Mouse (Mus musculus) liver, embryonic 11.5 days (tissue): ENCODE data around the gene C1qtnf7. TPM values are rescaled to one million over a fixed set of nuclear protein-coding genes. Genes with fewer than 3 reads are reported as not detected.
A peak's percentile ranks its signal among the peaks of the same experiment; 100 is the strongest.

Experiments
- ATAC-seq: fragments of 200-750 bp; cut with Nextera tagmentation; replicated peaks from 2 replicates; pipeline ENCODE4 v1.8.0; 2017; ENCODE audit warnings: moderate number of reproducible peaks, mild to moderate bottlenecking, moderate TSS enrichment, moderate library complexity; ENCODE audit not compliant: low FRiP score
- DNase-seq: peaks from one replicate; pipeline ENCODE4 v3.0.0-alpha.2; 2017; ENCODE audit warnings: low spot score
- H3K27ac ChIP-seq: fragments of 300-500 bp; sonication (generic); 2 replicates; pipeline ENCODE4 v1.5.1; 2014; ENCODE audit warnings: mild to moderate bottlenecking, low read depth, low read length, control low read depth
- H3K27me3 ChIP-seq: fragments of 300-500 bp; sonication (generic); replicated peaks from 2 replicates; pipeline ENCODE4 v1.6.1; 2014; ENCODE audit warnings: low read length, mixed read lengths; ENCODE audit not compliant: control insufficient read depth, insufficient read depth
- H3K36me3 ChIP-seq: fragments of 300-500 bp; sonication (generic); 2 replicates; pipeline ENCODE4 v1.6.1; 2014; ENCODE audit warnings: mild to moderate bottlenecking, low read length, moderate library complexity, mixed read lengths; ENCODE audit not compliant: control insufficient read depth, insufficient read depth
- H3K4me1 ChIP-seq: fragments of 300-500 bp; sonication (generic); replicated peaks from 2 replicates; pipeline ENCODE4 v1.6.1; 2014; ENCODE audit warnings: low read length, mixed read lengths; ENCODE audit not compliant: control insufficient read depth, insufficient read depth
- H3K4me2 ChIP-seq: fragments of 300-500 bp; sonication (generic); 2 replicates; pipeline ENCODE4 v1.6.1; 2014; ENCODE audit warnings: mild to moderate bottlenecking, control low read depth, moderate library complexity
- H3K4me3 ChIP-seq: fragments of 300-500 bp; sonication (generic); 2 replicates; pipeline ENCODE4 v1.5.1; 2014; ENCODE audit warnings: low read depth, low read length, control low read depth
- H3K9ac ChIP-seq: fragments of 300-500 bp; sonication (generic); 2 replicates; pipeline ENCODE4 v1.6.1; 2014; ENCODE audit warnings: low read depth, low read length, control low read depth
- H3K9me3 ChIP-seq: fragments of 300-500 bp; sonication (generic); 2 replicates; pipeline ENCODE4 v1.6.1; 2016; ENCODE audit warnings: low read length, inconsistent platforms, mixed read lengths; ENCODE audit not compliant: control insufficient read depth
- WGBS: fragments of 180-500 bp; shearing (Covaris S2); extraction: QIAGEN DNeasy Blood & Tissue Kit; methylation state at CpG from one replicate; pipeline ENCODE4 v1.1.7; 2014; 5-methylcytosine and 5-hydroxymethylcytosine counted together
- polyA plus RNA-seq: library from polyadenylated mRNA; unstranded; fragments of >200 nt; fragmentation: Nextera tagmentation; extraction: Ambion mirVana; gene quantifications from 2 replicates; pipeline ENCODE4 v1.2.1, GENCODE M21; 2014

C1qtnf7 gene
- polyA plus RNA-seq, 1 experiment from 2014 or later = 2.3 TPM

DNA sequence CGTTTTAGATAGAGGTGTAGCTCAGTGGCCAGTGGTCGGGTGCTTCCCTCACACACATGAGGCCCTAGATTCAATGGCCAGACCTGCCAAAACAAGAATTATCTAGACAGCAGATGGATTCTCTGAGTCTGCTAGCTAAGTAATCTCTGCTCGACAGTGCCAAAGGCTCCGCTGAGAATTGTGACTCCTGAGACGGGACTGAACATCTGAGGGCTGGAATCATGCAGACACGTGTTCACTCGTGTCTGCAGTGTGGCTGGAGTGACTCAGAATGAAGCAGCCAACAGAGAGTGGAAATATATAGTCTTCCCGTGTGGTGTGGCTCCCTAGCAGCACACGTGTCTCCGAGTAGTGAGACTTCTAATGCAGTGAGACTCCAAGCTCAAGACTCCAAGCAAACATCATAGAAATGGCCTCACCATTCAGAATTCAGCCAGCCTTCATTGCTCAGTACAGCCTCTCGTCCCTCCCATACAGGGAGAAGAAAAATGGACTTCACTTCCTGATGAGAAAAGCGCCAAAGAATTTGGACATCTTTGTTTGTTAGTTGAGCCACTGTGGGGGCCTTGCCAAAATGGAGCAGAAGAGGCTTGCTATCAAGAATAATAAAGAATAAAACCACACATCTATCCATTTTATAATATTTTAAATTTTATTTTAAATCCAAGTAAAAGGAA lies 131.9 kb downstream of the C1qtnf7 start:
- ATAC-seq = no peak
- Histone ChIP-seq H3K27ac (no peak overlapping the region), H3K4me3 (no peak overlapping the region), H3K9ac (no peak overlapping the region), H3K4me2 (no peak overlapping the region), H3K36me3 (no peaks in the 10 kb centered on the region), H3K27me3 (no peaks in the 10 kb centered on the region), H3K4me1 (no peaks in the 10 kb centered on the region), H3K9me3 (no peaks in the 10 kb centered on the region)
- no peak for DNase-seq
- 76% methylated on average over 12 of the region's 12 CpGs for WGBS

DNA sequence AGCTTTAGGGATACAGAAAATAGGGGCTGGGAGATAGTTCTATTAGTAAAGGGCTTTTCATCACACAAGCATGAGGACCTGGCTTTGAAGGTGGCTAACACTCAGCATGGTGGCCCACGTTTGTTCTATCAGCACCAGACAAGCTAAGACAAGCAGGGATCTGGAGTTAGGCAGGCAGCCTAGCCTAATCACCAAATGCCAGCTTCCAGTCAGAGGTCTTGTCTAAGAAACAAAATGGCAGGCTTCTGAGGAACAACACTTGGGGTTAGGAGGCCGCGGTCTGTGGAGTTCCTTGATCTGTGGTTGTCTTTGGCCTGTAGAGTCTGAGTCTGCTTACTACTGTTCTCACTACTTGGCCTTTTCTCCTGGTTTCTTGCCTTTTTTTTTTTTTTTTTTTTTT lies 146.2 kb downstream of the C1qtnf7 start:
- no peaks in the 10 kb centered on the region for H3K4me1 ChIP-seq
- no peaks in the 10 kb centered on the region for H3K9me3 ChIP-seq
- no peak overlapping the region for H3K27ac ChIP-seq
- no peak overlapping the region for H3K4me3 ChIP-seq
- H3K27me3 ChIP-seq = no peaks in the 10 kb centered on the region
- no peak overlapping the region for H3K9ac ChIP-seq
- DNase-seq = no peak
- no peak overlapping the region for H3K4me2 ChIP-seq
- WGBS = 80% methylated on average over 3 of the region's 3 CpGs
- no peak for ATAC-seq
- H3K36me3 ChIP-seq = no peaks in the 10 kb centered on the region

DNA sequence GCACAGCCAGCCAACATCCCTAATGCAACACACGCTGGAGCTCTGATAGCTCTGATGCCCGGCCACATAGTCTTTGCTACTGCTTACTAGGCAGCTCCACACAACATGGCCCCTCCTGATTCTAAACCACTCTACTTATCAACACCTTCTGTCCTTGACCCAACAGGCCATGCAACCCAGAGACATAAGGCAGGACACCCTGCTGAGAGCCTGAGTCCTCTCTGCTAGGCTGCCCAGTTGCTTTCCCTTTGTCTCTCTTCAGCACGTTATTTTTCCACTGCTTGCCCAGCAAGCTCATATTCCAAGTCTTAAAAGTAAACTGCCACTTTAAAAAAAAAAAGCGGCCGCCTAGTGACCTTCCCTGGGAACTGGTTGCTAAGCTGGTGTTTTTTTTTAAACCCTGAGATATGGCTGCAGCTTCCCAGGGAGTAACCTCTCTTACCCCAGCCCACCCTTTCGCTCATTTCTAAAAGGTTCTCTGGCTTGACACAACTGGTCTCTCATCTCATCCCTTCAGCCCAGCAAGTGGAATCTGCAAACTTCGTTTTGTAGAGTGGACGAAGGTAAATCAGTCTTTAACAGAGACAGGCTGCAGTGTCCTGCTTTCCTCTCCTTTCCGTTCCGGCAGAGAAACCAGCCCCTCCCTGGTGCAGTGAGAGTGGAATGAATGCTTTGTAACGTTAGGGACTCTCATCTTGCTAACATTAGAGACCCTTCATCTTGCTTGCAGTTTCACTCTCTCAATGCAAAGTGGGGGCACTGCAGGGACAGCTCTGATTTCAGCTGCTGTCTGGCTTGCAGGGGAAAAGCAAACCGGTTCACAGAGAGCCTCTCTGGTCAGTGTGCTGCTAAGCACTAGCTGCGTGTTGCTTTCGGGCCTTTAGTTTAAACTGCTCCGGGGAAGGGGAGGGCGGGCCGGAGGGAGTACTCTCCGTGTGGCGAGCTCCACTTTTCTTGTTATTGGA lies 146.9 kb downstream of the C1qtnf7 start, which contains the start of gene Cc2d2a:
Cc2d2a (plus strand) TSS at position 350 of the 965 bp plus-strand sequence.
- peak; percentile 55 for ATAC-seq
- DNase-seq = peak; percentile 48

DNA sequence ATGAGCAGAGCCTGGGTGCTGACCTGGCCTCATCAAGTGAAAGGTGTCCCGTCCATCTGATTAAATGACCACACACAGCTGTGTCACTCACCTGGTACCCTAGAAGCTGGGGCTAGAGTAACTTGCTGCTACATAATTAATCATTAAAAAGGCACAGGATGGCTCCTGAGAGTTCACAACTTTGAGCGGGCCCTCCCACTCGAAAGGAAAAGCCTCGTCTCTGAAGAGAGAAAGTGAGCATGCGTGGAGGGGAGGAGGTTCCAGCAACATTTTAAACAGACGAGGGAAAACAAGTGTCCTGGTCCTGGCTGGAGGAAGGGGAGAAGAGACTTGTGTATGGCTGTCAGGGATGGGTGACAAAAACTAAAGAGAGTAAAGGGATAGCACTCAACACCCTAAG lies 148.2 kb downstream of the C1qtnf7 start:
- H3K4me3 ChIP-seq = no peak overlapping the region
- H3K27ac ChIP-seq = no peak overlapping the region
- 66% methylated on average over 6 of the region's 6 CpGs for WGBS
- H3K4me2 ChIP-seq = peak overlapping the region; percentile 61
- no peak overlapping the region for H3K9ac ChIP-seq
- no peaks in the 10 kb centered on the region for H3K9me3 ChIP-seq
- H3K27me3 ChIP-seq = no peaks in the 10 kb centered on the region
- no peaks in the 10 kb centered on the region for H3K4me1 ChIP-seq
- DNase-seq = no peak
- no peaks in the 10 kb centered on the region for H3K36me3 ChIP-seq
- ATAC-seq = no peak

More for the DNA sequence above, 146.9 kb downstream of the C1qtnf7 start, which contains the start of gene Cc2d2a:
- 14% methylated on average over 19 of the region's 19 CpGs for WGBS
- peak within 1 kb of the TSS; percentile 35; the same call in 1 of the 2 replicates for H3K9ac ChIP-seq
- no peaks in the 10 kb centered on the region for H3K36me3 ChIP-seq
- H3K9me3 ChIP-seq = no peaks in the 10 kb centered on the region
- peak within 1 kb of the TSS; percentile 47 for H3K27ac ChIP-seq
- H3K4me1 ChIP-seq = no peaks in the 10 kb centered on the region
- peak within 1 kb of the TSS; percentile 61 for H3K4me2 ChIP-seq
- peak within 1 kb of the TSS; percentile 38 for H3K4me3 ChIP-seq
- H3K27me3 ChIP-seq = no peaks in the 10 kb centered on the region

DNA sequence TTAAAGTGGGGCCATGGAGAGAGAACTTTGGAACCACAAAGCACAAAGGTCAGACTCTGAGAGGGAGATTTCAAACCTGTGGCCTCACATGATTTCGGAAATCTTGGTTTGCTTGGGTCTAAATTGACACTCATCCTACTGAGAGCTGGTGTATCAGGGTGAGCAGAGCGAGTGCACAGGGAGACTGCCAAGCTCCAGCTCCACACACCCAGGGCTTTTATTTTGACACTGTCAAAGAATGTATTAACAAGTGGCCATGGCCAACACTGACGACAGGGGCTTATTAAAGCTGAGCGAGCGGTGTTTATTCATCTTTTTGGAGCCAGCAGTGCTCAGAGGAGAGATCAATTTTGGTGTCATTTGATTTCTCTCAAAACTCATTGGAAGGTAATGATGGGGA lies 149.8 kb downstream of the C1qtnf7 start:
- ATAC-seq = no peak
- Histone ChIP-seq H3K4me3 (no peak overlapping the region), H3K9ac (no peak overlapping the region), H3K36me3 (no peaks in the 10 kb centered on the region), H3K9me3 (no peaks in the 10 kb centered on the region), H3K4me1 (no peaks in the 10 kb centered on the region), H3K4me2 (no peak overlapping the region), H3K27me3 (no peaks in the 10 kb centered on the region), H3K27ac (no peak overlapping the region)
- WGBS = 39% methylated on average over 5 of the region's 5 CpGs
- no peak for DNase-seq

Other genes starting within 250 kb of the C1qtnf7 start
- 3.2 and 4.2 TPM in 2 replicates for gene Cc2d2a, start 146.8 kb downstream of the C1qtnf7 start, polyA plus RNA-seq